Mouse (Mus musculus) C2C12 (cell line): ENCODE results near the gene Socs1.

Experiments used
- CEBPB ChIP-seq: IDR thresholded peaks from one replicate; pipeline ENCODE4 v1.6.1; 2011; ENCODE audit warnings: low read depth, mild to moderate bottlenecking, control low read depth, moderate library complexity
- CTCF ChIP-seq: IDR thresholded peaks from one replicate; pipeline ENCODE4 v1.5.1; 2011; ENCODE audit not compliant: control insufficient read depth, insufficient read depth, insufficient read length
- MYOD1 ChIP-seq: IDR thresholded peaks from one replicate; pipeline ENCODE4 v1.6.1; 2011; ENCODE audit warnings: low read depth; ENCODE audit not compliant: control insufficient read depth, insufficient read length

GRCm38 (mm10) chr16:10783883-10784792, 1.2 kb downstream of the Socs1 start:
- peak; percentile 44 for TF ChIP-seq CTCF
- TF ChIP-seq CEBPB, result no peak
- TF ChIP-seq MYOD1, result no peak
